Mouse (Mus musculus): ENCODE results near the gene Nptn. TPM values are rescaled to one million over a fixed set of nuclear protein-coding genes. Genes with fewer than 3 reads are reported as not detected.

The Nptn gene
- polyA plus RNA-seq, 1 experiment from 2014 or later = 76.7 TPM

- Histone ChIP-seq H3K9ac (no peak overlapping the region), H3K4me1 (no peaks in the 10 kb centered on the region), H3K9me3 (no peaks in the 10 kb centered on the region), H3K27me3 (no peaks in the 10 kb centered on the region), H3K4me2 (replicated peaks) (no peak overlapping the region), H3K27ac (no peak overlapping the region), H3K36me3 (peaks cover 18% of the 10 kb centered on the region), H3K4me3 (no peak overlapping the region)
- WGBS = 81% methylated on average over 4 of the region's 4 CpGs
- no peak for ATAC-seq (ENCODE audit: insufficient number of reproducible peaks, insufficient read depth, low FRiP score, low TSS enrichment)
These were observed 76.7 kb downstream of the Nptn start for GRCm38 (mm10) chr9:58658596-58659309.

- no peak overlapping the region for H3K4me2 ChIP-seq (replicated peaks)
- H3K9ac ChIP-seq = no peak overlapping the region
- H3K4me1 ChIP-seq = no peaks in the 10 kb centered on the region
- no peak overlapping the region for H3K4me3 ChIP-seq
- H3K27me3 ChIP-seq = no peaks in the 10 kb centered on the region
- no peak overlapping the region for H3K27ac ChIP-seq
- ATAC-seq (ENCODE audit: insufficient number of reproducible peaks, insufficient read depth, low FRiP score, low TSS enrichment) = no peak
- WGBS = 72% methylated on average over 3 of the region's 3 CpGs
- peaks cover 18% of the 10 kb centered on the region for H3K36me3 ChIP-seq
- H3K9me3 ChIP-seq = no peaks in the 10 kb centered on the region
These were observed 77.3 kb downstream of the Nptn start for GRCm38 (mm10) chr9:58659331-58659730.

GRCm38 (mm10) chr9:58659989-58660388 lies 77.9 kb downstream of the Nptn start:
- Histone ChIP-seq H3K9me3 (no peaks in the 10 kb centered on the region), H3K36me3 (peaks cover 18% of the 10 kb centered on the region), H3K27ac (no peak overlapping the region), H3K4me3 (no peak overlapping the region), H3K9ac (no peak overlapping the region), H3K27me3 (no peaks in the 10 kb centered on the region), H3K4me1 (no peaks in the 10 kb centered on the region), H3K4me2 (replicated peaks) (no peak overlapping the region)
- ATAC-seq (ENCODE audit: insufficient number of reproducible peaks, insufficient read depth, low FRiP score, low TSS enrichment) = no peak
- WGBS = 84% methylated on average over 9 of the region's 9 CpGs

- H3K4me1 ChIP-seq = no peaks in the 10 kb centered on the region
- peaks cover 14% of the 10 kb centered on the region for H3K36me3 ChIP-seq
- H3K4me3 ChIP-seq = no peak overlapping the region
- H3K4me2 ChIP-seq (replicated peaks) = no peak overlapping the region
- WGBS = 85% methylated on average over 3 of the region's 3 CpGs
- no peaks in the 10 kb centered on the region for H3K9me3 ChIP-seq
- no peak overlapping the region for H3K27ac ChIP-seq
- ATAC-seq (ENCODE audit: insufficient number of reproducible peaks, insufficient read depth, low FRiP score, low TSS enrichment) = no peak
- H3K9ac ChIP-seq = no peak overlapping the region
- no peaks in the 10 kb centered on the region for H3K27me3 ChIP-seq
These were observed 78.6 kb downstream of the Nptn start for GRCm38 (mm10) chr9:58660673-58661072.

DNA sequence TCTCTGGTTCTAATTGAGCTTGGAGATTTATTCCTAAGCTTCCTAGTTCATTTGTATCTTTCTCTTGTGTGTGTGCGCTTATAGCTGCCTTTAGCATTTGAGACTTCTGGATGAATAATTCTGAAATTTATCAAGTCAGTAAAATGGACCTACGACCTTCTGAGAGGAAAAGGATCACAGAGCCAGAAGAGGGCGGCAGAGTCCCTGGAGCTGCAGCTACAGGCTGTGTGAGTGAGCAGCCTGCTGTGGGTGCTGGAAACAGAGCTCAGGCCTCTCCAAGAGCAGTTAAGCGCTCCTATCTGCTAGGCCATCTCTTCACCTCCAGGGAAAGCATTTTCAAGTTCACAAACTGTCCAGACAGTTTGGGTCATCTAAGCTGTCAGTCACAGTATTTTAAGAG lies 80.0 kb downstream of the Nptn start:
- no peak overlapping the region for H3K4me3 ChIP-seq
- no peaks in the 10 kb centered on the region for H3K27me3 ChIP-seq
- no peak overlapping the region for H3K27ac ChIP-seq
- no peak overlapping the region for H3K4me2 ChIP-seq (replicated peaks)
- H3K9ac ChIP-seq = no peak overlapping the region
- H3K4me1 ChIP-seq = no peaks in the 10 kb centered on the region
- ATAC-seq (ENCODE audit: insufficient number of reproducible peaks, insufficient read depth, low FRiP score, low TSS enrichment) = no peak
- 90% methylated on average over 4 of the region's 4 CpGs for WGBS
- H3K36me3 ChIP-seq = peaks cover 14% of the 10 kb centered on the region
- H3K9me3 ChIP-seq = no peaks in the 10 kb centered on the region

GRCm38 (mm10) chr9:58662791-58663190 lies 80.8 kb downstream of the Nptn start:
- 80% methylated on average over 3 of the region's 3 CpGs for WGBS
- Histone ChIP-seq H3K4me3 (no peak overlapping the region), H3K36me3 (peaks cover 14% of the 10 kb centered on the region), H3K4me1 (no peaks in the 10 kb centered on the region), H3K4me2 (replicated peaks) (no peak overlapping the region), H3K27ac (no peak overlapping the region), H3K27me3 (no peaks in the 10 kb centered on the region), H3K9me3 (no peaks in the 10 kb centered on the region), H3K9ac (no peak overlapping the region)
- ATAC-seq (ENCODE audit: insufficient number of reproducible peaks, insufficient read depth, low FRiP score, low TSS enrichment) = no peak

DNA sequence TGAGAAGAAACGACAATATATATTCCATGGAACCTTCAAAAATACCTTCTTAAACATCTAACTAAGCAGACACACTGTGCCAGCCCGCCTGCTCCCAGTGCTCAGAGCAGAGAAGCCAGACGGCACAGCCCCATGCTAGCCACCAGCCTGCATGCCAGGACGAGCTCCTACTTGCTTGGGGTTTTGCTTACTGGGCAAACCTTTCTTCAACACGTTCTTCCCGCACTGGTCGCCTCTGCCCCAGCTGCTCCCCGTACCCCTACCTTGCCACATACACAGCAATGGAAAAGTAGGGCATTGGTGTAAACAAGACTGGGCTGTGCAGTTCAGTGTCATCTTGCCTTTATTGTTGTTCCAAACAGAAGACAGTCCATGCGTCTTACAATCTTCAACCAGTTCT lies 83.5 kb downstream of the Nptn start:
- Histone ChIP-seq H3K4me1 (no peaks in the 10 kb centered on the region), H3K27me3 (no peaks in the 10 kb centered on the region), H3K9me3 (no peaks in the 10 kb centered on the region), H3K9ac (no peak overlapping the region), H3K36me3 (peaks cover 11% of the 10 kb centered on the region), H3K27ac (no peak overlapping the region), H3K4me3 (no peak overlapping the region), H3K4me2 (replicated peaks) (no peak overlapping the region)
- 77% methylated on average over 9 of the region's 9 CpGs for WGBS
- ATAC-seq (ENCODE audit: insufficient number of reproducible peaks, insufficient read depth, low FRiP score, low TSS enrichment) = no peak

DNA sequence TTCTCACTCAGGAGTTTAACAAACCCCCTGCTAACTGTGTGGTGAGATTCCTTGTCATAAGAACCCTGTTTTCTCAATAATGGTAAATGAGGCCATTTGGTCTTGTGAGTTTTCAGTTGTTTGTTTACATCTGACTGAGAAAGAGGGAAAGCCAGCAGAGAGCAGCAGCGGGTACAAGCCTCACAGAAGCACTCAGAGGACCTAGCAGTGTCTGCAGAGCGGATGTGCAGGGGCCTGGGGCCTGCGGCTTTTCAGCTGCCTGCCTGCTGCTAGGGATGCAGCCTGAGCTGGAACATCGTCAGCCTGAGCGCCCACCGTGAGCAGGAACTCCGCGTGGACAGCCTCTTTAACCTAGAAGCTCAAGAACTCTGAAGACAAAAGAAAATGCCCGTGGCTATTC lies 84.2 kb downstream of the Nptn start:
- no peak overlapping the region for H3K9ac ChIP-seq
- H3K27me3 ChIP-seq = no peaks in the 10 kb centered on the region
- ATAC-seq (ENCODE audit: insufficient number of reproducible peaks, insufficient read depth, low FRiP score, low TSS enrichment) = no peak
- WGBS = 47% methylated on average over 9 of the region's 9 CpGs
- no peaks in the 10 kb centered on the region for H3K4me1 ChIP-seq
- no peak overlapping the region for H3K4me2 ChIP-seq (replicated peaks)
- H3K9me3 ChIP-seq = no peaks in the 10 kb centered on the region
- H3K4me3 ChIP-seq = no peak overlapping the region
- H3K27ac ChIP-seq = no peak overlapping the region
- H3K36me3 ChIP-seq = peaks cover 11% of the 10 kb centered on the region

DNA sequence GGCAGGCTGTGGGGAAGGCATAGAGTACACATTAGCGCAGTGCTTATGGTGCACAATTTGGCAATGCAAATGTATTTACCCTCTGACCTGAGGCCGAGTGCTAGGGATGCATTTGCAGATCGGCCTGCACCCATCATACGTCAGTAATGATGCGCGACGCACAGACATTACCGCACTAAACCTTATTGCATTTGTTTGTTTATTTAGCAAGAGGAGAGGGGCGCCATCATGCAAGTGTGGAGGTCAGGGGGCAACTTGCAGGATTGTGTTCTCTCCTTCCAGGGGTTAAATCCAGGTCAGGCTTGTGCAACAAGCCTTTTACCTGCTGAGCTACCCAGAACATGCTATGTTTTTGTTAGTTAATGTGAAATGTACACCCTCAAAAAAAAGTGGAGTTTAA lies 85.2 kb downstream of the Nptn start:
- H3K27me3 ChIP-seq = no peaks in the 10 kb centered on the region
- H3K4me2 ChIP-seq (replicated peaks) = no peak overlapping the region
- no peak for ATAC-seq (ENCODE audit: insufficient number of reproducible peaks, insufficient read depth, low FRiP score, low TSS enrichment)
- no peak overlapping the region for H3K27ac ChIP-seq
- 0 out of 2 replicates have a peak, but pooled peaks cover 3% of the 10 kb centered on the region for H3K4me1 ChIP-seq
- peaks cover 4% of the 10 kb centered on the region for H3K36me3 ChIP-seq
- H3K9me3 ChIP-seq = no peaks in the 10 kb centered on the region
- 36% methylated on average over 9 of the region's 9 CpGs for WGBS
- no peak overlapping the region for H3K9ac ChIP-seq
- H3K4me3 ChIP-seq = no peak overlapping the region

GRCm38 (mm10) chr9:58668171-58668570 lies 86.1 kb downstream of the Nptn start:
- no peak overlapping the region for H3K27ac ChIP-seq
- H3K4me2 ChIP-seq (replicated peaks) = no peak overlapping the region
- no peak overlapping the region for H3K4me3 ChIP-seq
- H3K27me3 ChIP-seq = no peaks in the 10 kb centered on the region
- 91% methylated on average over 3 of the region's 3 CpGs for WGBS
- H3K9ac ChIP-seq = no peak overlapping the region
- no peaks in the 10 kb centered on the region for H3K9me3 ChIP-seq
- ATAC-seq (ENCODE audit: insufficient number of reproducible peaks, insufficient read depth, low FRiP score, low TSS enrichment) = no peak
- no peaks in the 10 kb centered on the region; the same call in 1 of the 2 replicates for H3K36me3 ChIP-seq
- 0 out of 2 replicates have a peak, but pooled peaks cover 9% of the 10 kb centered on the region for H3K4me1 ChIP-seq

- Histone ChIP-seq H3K4me2 (replicated peaks) (no peak overlapping the region), H3K9me3 (no peaks in the 10 kb centered on the region), H3K27me3 (0 out of 2 replicates have a peak, but pooled peaks cover under 1% of the 10 kb centered on the region), H3K9ac (no peak overlapping the region), H3K27ac (no peak overlapping the region), H3K36me3 (no peaks in the 10 kb centered on the region), H3K4me1 (0 out of 2 replicates have a peak, but pooled peaks cover 9% of the 10 kb centered on the region), H3K4me3 (no peak overlapping the region)
- WGBS = 64% methylated on average over 3 of the region's 3 CpGs
- ATAC-seq (ENCODE audit: insufficient number of reproducible peaks, insufficient read depth, low FRiP score, low TSS enrichment) = no peak
These were observed 87.0 kb downstream of the Nptn start for GRCm38 (mm10) chr9:58669071-58669470.

DNA sequence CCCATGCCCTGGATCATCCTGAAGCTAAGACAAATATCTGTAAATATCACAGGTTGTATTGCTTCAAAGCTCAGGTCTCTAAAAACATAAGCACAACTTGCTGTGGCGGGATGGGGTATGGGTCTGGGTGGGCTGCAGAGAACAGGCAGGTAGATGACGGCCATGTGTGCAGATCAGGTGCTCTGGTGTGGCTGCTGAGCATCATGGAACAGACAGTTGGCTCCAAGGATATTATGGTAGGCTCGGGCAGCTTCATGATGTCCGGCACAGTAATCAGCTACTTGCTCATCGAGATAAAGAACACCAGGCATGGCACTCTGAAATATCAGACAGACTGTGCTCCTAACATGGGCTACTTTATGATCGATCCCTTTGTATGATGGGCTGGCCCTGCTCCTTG lies 87.8 kb downstream of the Nptn start:
- Histone ChIP-seq H3K9me3 (no peaks in the 10 kb centered on the region), H3K36me3 (no peaks in the 10 kb centered on the region), H3K4me2 (replicated peaks) (no peak overlapping the region), H3K9ac (no peak overlapping the region), H3K4me3 (no peak overlapping the region), H3K4me1 (0 out of 2 replicates have a peak, but pooled peaks cover 9% of the 10 kb centered on the region), H3K27ac (no peak overlapping the region), H3K27me3 (0 out of 2 replicates have a peak, but pooled peaks cover 3% of the 10 kb centered on the region)
- WGBS = 92% methylated on average over 6 of the region's 6 CpGs
- ATAC-seq (ENCODE audit: insufficient number of reproducible peaks, insufficient read depth, low FRiP score, low TSS enrichment) = no peak

All from embryonic facial prominence, embryonic 12.5 days (tissue).